ENCODE assay signal across 14 mouse cellular contexts in genomic region chr12:102553705-102554275, GRCm38 (mm10). TPM values are rescaled to one million over a fixed set of nuclear protein-coding genes. Genes with fewer than 3 reads are reported as not detected.
A peak's percentile ranks its signal among the peaks of the same experiment; 100 is the strongest.
DNase-seq lines count a peak whose midpoint lies in the region; ATAC-seq lines count a peak whose summit lies in the region.
"Had no signal": no experiment of that assay in that cellular context is flagged by ENCODE, and none has a peak within 500 bp of the region (broad histone marks: within the 10 kb centered on the region; RNA-seq: fewer than 3 reads in every experiment).

No protein-coding gene starts in this region.

- H3K36me3 ChIP-seq in midbrain, embryonic 11.5 days (ENCODE audit: control insufficient read depth, insufficient read depth, low read length), result no peaks in the 10 kb centered on the region
- H3K36me3 ChIP-seq: G1E had no signal

- 0 out of 2 replicates have a peak, but pooled peaks have one; percentile 1 for ATAC-seq in midbrain, embryonic 11.5 days (ENCODE audit: low FRiP score)

- peaks cover 4% of the 10 kb centered on the region for H3K27me3 ChIP-seq in midbrain, embryonic 11.5 days (ENCODE audit: control insufficient read depth, insufficient read depth, low read length)

- H3K4me3 ChIP-seq in midbrain, embryonic 11.5 days (ENCODE audit: low read depth, low read length), result no peak overlapping the region

- peak overlapping the region; percentile 43; the same call in 1 of the 2 replicates for H3K4me2 ChIP-seq in midbrain, embryonic 11.5 days

- peak; percentile 17 for DNase-seq in adrenal gland, postnatal 10 days
- no peak for DNase-seq in adrenal gland, postnatal 25 days
- peak; percentile 45 to 51 for DNase-seq in right cerebral cortex, adult 2 months (ENCODE audit: low spot score in 2 of 2)
- no peak for DNase-seq in right cerebral cortex, postnatal 14 days
- DNase-seq in midbrain, embryonic 11.5 days (ENCODE audit: low spot score, missing footprints), result no peak
- no peak for DNase-seq in heart, adult 18-20 months
- no peak for DNase-seq in spleen, postnatal 36 days (ENCODE audit: low spot score in 2 of 2)
- no peak for DNase-seq in kidney, adult 18-20 months
- DNase-seq: embryo, embryonic 11 days; kidney, postnatal 14 days; left cerebral cortex, postnatal 4 days had no signal

- H3K9me3 ChIP-seq in midbrain, embryonic 11.5 days (ENCODE audit: control insufficient read depth, low read length), result no peaks in the 10 kb centered on the region

- WGBS in midbrain, embryonic 11.5 days, result 80% methylated on average over 14 of the region's 14 CpGs

- H3K9ac ChIP-seq in midbrain, embryonic 11.5 days (ENCODE audit: low read length), result no peak overlapping the region

- H3K4me1 ChIP-seq in midbrain, embryonic 11.5 days (ENCODE audit: control insufficient read depth, insufficient read depth, low read length), result no peaks in the 10 kb centered on the region

- H3K27ac ChIP-seq in midbrain, embryonic 11.5 days (ENCODE audit: low read depth, low read length), result no peak overlapping the region

RNA-seq across cellular contexts. Expression of gene Chga, which starts 1.0 kb away (rescaled TPM):
- 1,000 to 10,000 TPM; 1,052 to 1,140 TPM for total RNA-seq in adrenal gland, postnatal 10 days (2021)
- 1,604 and 1,988 TPM in 2 replicates for total RNA-seq in adrenal gland, postnatal 25 days (2021)
- polyA plus RNA-seq in midbrain, embryonic 11.5 days (2014; fragmentation: Nextera tagmentation; extraction: Ambion mirVana), result 23.5 and 24.0 TPM in 2 replicates
- total RNA-seq in heart, adult 18-20 months (2021), result not detected
- total RNA-seq: heart, postnatal 25 days; megakaryocyte, adult 5-6 weeks had no signal
- polyA plus RNA-seq: G1E had no signal

Comparison
In these comparisons a context has a peak if more than half of its experiments do, and no peak if none do; other contexts are left out.
1. DNase-seq: peak in adrenal gland, postnatal 10 days (single experiment) and right cerebral cortex, adult 2 months (2 of 2); none in adrenal gland, postnatal 25 days (single experiment), right cerebral cortex, postnatal 14 days (single experiment), midbrain, embryonic 11.5 days (single experiment), heart, adult 18-20 months (0 of 2), spleen, postnatal 36 days (0 of 2) and kidney, adult 18-20 months (single experiment).
2. RNA of gene Chga, which starts 1.0 kb away (total RNA-seq): 1,604 to 1,988 TPM in adrenal gland, postnatal 25 days and 1,052 to 1,140 TPM in adrenal gland, postnatal 10 days; not detected in heart, adult 18-20 months; every median in the first group is over 1,000 times any median in the second.